Mouse (Mus musculus) embryonic fibroblast, embryonic 13.5 days (primary cell): ENCODE data around the gene Hcn2. TPM values are rescaled to one million over a fixed set of nuclear protein-coding genes. Genes with fewer than 3 reads are reported as not detected.

Source experiments
- H3K27ac ChIP-seq: 2 replicates; pipeline ENCODE4 v1.5.1; 2012; ENCODE audit warnings: low read length, control low read depth, inconsistent platforms; ENCODE audit not compliant: insufficient read depth
- H3K4me1 ChIP-seq: 2 replicates; pipeline ENCODE4 v1.6.1; 2011; ENCODE audit warnings: low read length; ENCODE audit not compliant: control insufficient read depth, insufficient read depth
- H3K4me3 ChIP-seq: 2 replicates; pipeline ENCODE4 v1.5.1; 2011; ENCODE audit warnings: mild to moderate bottlenecking, control low read depth, low read length; ENCODE audit not compliant: insufficient read depth
- CTCF ChIP-seq: IDR thresholded peaks from 2 replicates; pipeline ENCODE4 v1.5.1; 2011; ENCODE audit warnings: mild to moderate bottlenecking, control low read depth, low read length, moderate library complexity, borderline replicate concordance; ENCODE audit not compliant: insufficient read depth
- POLR2A ChIP-seq: IDR thresholded peaks from 2 replicates; pipeline ENCODE4 v1.6.1; 2011; ENCODE audit warnings: low read depth, mild to moderate bottlenecking, control low read depth, low read length, moderate library complexity
- polyA plus RNA-seq: library from polyadenylated mRNA; stranded (reverse); fragments of >200 nt; gene quantifications from 2 replicates; pipeline ENCODE4 v1.2.4, GENCODE M21; 2011; ENCODE audit warnings: low read depth; ENCODE audit not compliant: missing spikeins, insufficient read length

Hcn2 gene
- polyA plus RNA-seq: 0.91 and 1.9 TPM in 2 replicates

DNA sequence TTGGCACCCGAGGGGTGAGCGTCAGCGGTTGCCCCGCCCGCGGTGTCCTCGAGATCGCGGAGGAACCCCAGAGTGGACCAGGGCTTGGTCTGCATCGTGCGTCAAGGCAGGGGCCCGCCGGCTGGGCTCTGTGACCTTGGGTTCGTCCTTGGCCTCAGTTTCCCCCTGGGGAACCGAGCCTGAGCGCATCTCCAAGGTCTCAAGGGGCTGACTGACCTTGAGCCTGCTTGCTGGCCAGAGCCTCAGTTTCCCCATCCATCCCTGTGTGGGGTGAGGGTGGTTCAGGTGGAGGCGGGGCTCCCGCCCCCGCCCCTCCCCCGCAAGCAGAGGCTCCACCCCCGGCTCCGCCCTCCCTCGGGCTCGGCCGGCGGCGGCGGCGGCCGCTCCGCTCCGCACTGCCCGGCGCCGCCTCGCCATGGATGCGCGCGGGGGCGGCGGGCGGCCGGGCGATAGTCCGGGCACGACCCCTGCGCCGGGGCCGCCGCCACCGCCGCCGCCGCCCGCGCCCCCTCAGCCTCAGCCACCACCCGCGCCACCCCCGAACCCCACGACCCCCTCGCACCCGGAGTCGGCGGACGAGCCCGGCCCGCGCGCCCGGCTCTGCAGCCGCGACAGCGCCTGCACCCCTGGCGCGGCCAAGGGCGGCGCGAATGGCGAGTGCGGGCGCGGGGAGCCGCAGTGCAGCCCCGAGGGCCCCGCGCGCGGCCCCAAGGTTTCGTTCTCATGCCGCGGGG lies at the start of gene Hcn2:
Hcn2 (plus strand) TSS at position 381 of the 734 bp plus-strand sequence.
- no peak for TF ChIP-seq POLR2A
- TF ChIP-seq CTCF: no peak
- H3K4me3 ChIP-seq: peak within 1 kb of the TSS; percentile 40
- no peak within 1 kb of the TSS for H3K27ac ChIP-seq
- H3K4me1 ChIP-seq: no peaks in the 10 kb centered on the region

DNA sequence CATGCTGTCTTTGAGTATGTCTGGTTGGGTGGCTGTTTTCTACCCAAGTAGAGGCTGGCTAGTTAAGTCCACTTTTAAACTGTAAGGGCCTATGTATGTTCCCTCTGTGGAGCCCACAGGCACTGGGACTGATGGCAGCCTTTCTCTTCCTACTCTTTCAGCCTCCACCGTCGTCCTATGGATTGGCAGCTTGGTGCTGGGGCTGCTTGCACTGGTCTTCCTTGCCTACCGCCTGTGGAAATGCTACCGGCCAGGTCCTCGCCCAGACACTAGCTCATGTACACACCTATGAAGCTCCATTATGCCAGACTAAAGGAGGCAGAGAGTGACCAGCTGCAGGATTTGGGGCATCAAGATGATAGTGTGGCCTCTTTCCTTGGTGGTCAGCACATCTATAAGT lies 48.4 kb upstream of the Hcn2 start:
- Histone ChIP-seq H3K4me1 (no peaks in the 10 kb centered on the region), H3K4me3 (no peak overlapping the region), H3K27ac (no peak overlapping the region)
- no peak for TF ChIP-seq CTCF
- TF ChIP-seq POLR2A: no peak

DNA sequence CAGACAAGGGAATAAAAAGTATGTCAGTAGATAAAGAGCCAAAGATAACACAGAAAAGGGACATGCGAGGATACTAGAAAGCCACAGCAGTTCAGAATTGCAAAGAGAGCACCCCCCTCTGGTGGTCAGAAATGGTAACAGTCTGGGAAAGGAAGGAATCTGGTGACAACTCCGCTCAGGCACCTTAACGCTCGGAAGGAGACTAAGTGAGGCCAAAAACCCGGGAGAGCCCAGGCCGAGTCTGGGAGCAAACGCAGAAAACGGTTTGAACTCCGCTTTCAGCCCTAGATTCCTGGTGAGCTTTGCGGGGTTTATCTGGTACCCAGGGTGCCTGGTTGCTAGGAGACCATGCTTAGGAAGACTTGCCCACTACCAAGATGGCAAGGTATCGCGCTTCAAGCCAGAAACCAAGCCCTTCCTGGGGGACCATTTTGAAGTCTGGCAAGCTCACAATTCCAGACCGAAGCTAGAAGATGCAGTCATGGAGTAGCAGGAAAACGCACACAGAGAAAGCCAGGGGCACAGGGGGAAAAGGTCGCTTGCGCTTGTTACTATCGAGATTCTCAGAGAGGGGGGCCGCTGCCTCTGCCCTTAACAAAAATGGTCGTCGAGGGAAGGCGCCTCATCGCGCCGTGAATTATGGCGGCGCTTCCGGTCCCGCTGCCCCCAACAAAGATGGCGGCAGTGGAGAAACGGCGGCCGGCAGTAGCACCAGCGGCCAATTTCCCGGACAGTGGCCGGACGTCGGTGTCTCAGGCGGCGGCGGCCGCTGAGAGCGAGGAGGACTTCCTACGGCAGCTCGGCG lies 47.5 kb upstream of the Hcn2 start, which contains the start of gene Tpgs1:
Tpgs1 (plus strand) TSS at position 599 of the 805 bp plus-strand sequence.
- Histone ChIP-seq H3K4me3 (peak within 1 kb of the TSS; percentile 89), H3K27ac (peak within 1 kb of the TSS; percentile 86), H3K4me1 (no peaks in the 10 kb centered on the region)
- TF ChIP-seq CTCF: 0 out of 2 replicates have a peak, but pooled peaks have one; percentile 3
- TF ChIP-seq POLR2A: peak; percentile 70

DNA sequence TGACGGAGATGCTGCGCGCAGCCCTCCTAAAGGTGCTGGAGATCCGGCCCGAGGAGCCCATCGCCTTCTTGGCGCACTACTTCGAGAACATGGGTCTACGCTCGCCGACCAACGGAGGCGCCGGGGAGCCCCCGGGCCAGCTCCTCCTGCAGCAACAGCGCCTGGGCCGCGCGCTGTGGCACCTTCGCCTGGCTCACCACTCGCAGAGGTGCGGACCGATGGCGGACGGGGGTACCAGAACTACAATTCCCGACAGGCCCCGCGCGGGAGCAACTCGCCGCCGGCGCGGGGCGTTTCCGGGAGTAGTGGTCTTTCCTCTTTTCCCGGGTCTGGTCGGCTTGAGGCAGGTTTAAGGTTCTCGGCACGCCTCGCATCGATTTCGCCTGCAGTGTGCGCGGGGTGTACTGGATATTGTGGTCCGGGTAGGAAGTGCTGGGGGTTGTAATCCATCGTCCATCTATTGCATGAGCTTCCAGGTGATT lies 46.8 kb upstream of the Hcn2 start:
- H3K27ac ChIP-seq: peak overlapping the region; percentile 86
- TF ChIP-seq POLR2A: peak; percentile 41; the same call in 1 of the 2 replicates
- TF ChIP-seq CTCF: no peak
- H3K4me3 ChIP-seq: peak overlapping the region; percentile 89
- H3K4me1 ChIP-seq: no peaks in the 10 kb centered on the region

DNA sequence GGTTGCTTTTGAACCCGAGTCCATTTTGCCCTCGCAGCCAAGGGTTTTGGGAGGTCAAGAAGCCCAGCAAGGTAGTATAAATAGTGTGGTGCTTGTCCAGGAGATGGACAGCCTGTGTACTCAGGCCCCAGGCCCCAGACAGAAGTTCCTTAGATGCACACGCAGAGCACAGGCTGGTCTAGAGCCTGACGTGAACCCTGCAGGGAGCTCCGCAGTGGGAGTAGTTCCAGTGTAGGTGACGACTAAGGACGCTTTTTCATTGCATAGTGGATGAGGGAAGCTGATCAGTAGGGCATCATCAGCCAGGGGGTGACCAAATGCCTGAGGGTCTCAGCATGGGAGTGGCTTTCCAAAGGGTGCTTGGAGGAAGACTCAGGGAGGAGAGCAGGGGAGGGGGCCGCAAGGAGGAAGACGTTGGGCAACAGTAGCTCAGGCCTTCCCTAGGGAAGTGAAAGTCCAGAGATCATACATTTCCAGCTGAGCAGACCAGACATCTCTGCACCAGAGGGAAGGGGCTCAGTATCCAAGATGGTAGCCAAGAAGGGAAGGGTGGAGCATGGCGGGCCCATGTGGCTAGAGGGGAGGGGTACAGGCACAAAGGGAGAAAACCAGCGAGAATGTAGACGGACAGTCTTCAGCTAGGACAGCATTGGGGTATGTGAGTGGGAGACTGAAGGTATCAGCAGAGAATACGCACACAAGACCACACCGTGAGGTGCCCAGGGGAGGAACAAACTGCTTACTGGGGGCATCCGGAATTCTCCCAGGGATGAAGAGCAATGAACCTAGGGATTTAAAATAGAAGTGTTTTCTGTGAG lies 46.2 kb upstream of the Hcn2 start:
- peak overlapping the region; percentile 89 for H3K4me3 ChIP-seq
- no peaks in the 10 kb centered on the region for H3K4me1 ChIP-seq
- no peak for TF ChIP-seq CTCF
- TF ChIP-seq POLR2A: 0 out of 2 replicates have a peak, but pooled peaks have one; percentile 9
- H3K27ac ChIP-seq: 0 out of 2 replicates have a peak overlapping the region, but pooled peaks have one; percentile 86

DNA sequence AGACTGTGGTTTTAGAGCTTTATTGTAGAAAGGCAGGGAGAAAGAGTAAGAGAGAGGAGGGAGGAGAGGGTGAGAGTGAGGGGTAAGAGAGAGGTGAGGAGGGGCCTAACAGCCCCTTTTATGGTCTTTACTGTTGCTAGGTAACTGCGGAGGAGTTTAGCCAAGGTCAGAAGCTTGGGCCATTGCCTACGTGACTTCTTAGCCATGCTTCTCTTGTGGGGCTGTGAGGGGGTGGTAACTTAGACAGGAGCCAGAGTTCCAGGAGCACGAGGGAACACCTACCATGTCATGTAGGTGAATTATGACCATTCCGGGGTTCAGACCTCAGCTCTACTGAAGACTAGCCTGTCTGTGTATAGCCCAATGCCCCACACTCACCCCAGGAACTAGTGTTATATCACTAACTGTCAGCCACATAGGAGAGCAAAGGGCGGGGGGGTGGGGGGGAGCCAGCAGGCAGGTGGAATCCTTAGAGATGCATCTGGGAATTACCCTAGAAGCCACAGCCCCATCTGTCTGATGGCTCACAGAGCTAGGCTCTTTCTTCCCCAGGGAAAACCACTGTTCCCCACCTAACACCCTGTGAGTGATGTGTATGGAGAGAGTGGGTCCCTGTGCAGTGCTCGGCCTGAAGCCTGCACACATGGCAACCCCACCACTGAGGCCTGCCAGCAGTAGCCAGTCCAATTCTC lies 44.9 kb upstream of the Hcn2 start:
- TF ChIP-seq POLR2A (no peak), CTCF (no peak)
- Histone ChIP-seq H3K4me3 (no peak overlapping the region), H3K27ac (no peak overlapping the region), H3K4me1 (no peaks in the 10 kb centered on the region)

DNA sequence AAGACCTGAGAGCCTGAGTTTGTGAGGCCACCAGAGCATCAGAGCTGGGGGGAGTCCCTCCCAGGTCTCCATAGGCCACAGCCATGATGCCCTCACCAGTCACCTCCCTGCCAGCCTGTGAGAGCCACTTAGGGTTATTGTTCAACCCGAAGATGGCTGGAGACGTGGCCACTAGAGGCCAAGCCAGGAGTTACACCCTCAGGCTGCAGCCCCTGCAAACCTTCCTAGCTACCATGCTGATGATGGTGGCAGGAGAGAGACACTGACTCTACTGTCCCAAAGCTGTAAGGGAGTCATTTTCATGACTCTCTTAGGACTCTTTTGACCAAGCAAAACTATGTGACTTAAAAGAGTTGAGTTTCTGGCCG lies 44.4 kb upstream of the Hcn2 start:
- no peak overlapping the region for H3K4me3 ChIP-seq

DNA sequence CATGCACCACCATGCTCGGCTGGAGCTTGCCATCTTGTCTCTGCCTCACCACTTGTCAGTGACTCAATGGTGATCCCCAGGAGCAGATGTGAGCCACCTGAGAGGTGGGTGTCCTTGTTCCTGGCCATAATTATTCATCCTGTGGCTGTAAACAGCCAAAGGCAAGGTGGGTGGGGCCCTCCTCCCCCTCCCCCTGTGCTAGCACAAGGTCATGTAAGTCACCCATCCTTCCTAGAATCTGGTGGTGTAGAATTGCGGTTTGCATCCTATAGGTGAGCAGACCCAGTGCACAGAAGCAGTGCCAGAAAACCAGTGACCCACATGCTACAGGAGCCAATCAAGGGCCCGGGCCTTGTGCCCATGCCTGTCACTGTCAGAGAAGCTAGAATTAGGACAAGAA lies 43.4 kb upstream of the Hcn2 start:
- TF ChIP-seq POLR2A (no peak), CTCF (no peak)
- Histone ChIP-seq H3K27ac (no peak overlapping the region), H3K4me1 (no peaks in the 10 kb centered on the region), H3K4me3 (no peak overlapping the region)

More for the DNA sequence above, 44.4 kb upstream of the Hcn2 start:
- H3K27ac ChIP-seq: no peak overlapping the region
- TF ChIP-seq POLR2A (no peak), CTCF (no peak)
- H3K4me1 ChIP-seq: no peaks in the 10 kb centered on the region
